Mouse (Mus musculus) CH12.LX (cell line): ENCODE data around the gene Slc43a3. TPM values are rescaled to one million over a fixed set of nuclear protein-coding genes. Genes with fewer than 3 reads are reported as not detected.
A peak's percentile ranks its signal among the peaks of the same experiment; 100 is the strongest.
"Not testable (repeated sequence)": the region's sequence is repeated elsewhere in the genome, so short reads cannot be mapped to it uniquely, and the experiment has no call there.

Experiments
- DNase-seq: peaks from one replicate; pipeline ENCODE4 v3.0.0-alpha.2; 2013; ENCODE audit errors: extremely low read depth
- H3K27ac ChIP-seq: 2 replicates; pipeline ENCODE4 v1.5.1; 2012; ENCODE audit warnings: low read depth, mild to moderate bottlenecking, control low read depth, moderate library complexity; ENCODE audit not compliant: insufficient read depth
- H3K27me3 ChIP-seq: replicated peaks from 2 replicates; pipeline ENCODE3; 2012; ENCODE audit warnings: inconsistent platforms
- H3K36me3 ChIP-seq, 2 experiments: replicated peaks in 1 of 2; 2 replicates each; pipeline versions ENCODE3 to v1.6.1; 2012; ENCODE audit warnings: inconsistent platforms in 1 of 2, low read length in 1 of 2, mild to moderate bottlenecking in 1 of 2, mixed read lengths in 1 of 2, moderate library complexity in 1 of 2; ENCODE audit not compliant: control insufficient read depth in 1 of 2, insufficient read depth in 1 of 2
- H3K4me1 ChIP-seq, 2 experiments: 2 replicates each; pipeline ENCODE4 v1.6.1; 2012; ENCODE audit warnings: inconsistent platforms in 1 of 2, moderate library complexity in 1 of 2; ENCODE audit not compliant: insufficient read depth in 2 of 2, control insufficient read depth in 1 of 2
- H3K4me2 ChIP-seq: 2 replicates; pipeline ENCODE4 v1.6.1; 2012; ENCODE audit warnings: low read depth, mild to moderate bottlenecking, control low read depth; ENCODE audit not compliant: poor library complexity, insufficient read depth, severe bottlenecking
- H3K4me3 ChIP-seq, 3 experiments: fragments of 150-350 bp in 1 of 3; sonication (generic) in 1 of 3; replicated peaks in 1 of 3; 2 replicates each; pipeline versions ENCODE3 to v1.5.1; 2011 to 2012; ENCODE audit warnings: low read depth in 2 of 3, low read length in 2 of 3, mild to moderate bottlenecking in 2 of 3, moderate library complexity in 2 of 3, control low read depth in 1 of 3, improper control_type of control experiment in 1 of 3, inconsistent platforms in 1 of 3, mixed read lengths in 1 of 3; ENCODE audit not compliant: poor library complexity in 1 of 3
- H3K79me2 ChIP-seq: replicated peaks from 2 replicates; pipeline ENCODE4 v1.6.1; 2012; ENCODE audit warnings: mild to moderate bottlenecking, moderate library complexity; ENCODE audit not compliant: control insufficient read depth, poor library complexity, insufficient read depth, severe bottlenecking; ENCODE audit errors: extremely low read depth
- H3K9ac ChIP-seq: 2 replicates; pipeline ENCODE4 v1.6.1; 2012; ENCODE audit warnings: low read depth, mild to moderate bottlenecking, control low read depth, moderate library complexity; ENCODE audit not compliant: insufficient read depth
- H3K9me3 ChIP-seq: replicated peaks from 2 replicates; pipeline ENCODE3; 2012; ENCODE audit warnings: low read length, inconsistent platforms, mixed read lengths
- CHD1 ChIP-seq: IDR thresholded peaks from 2 replicates; pipeline ENCODE4 v1.6.1; 2012; ENCODE audit warnings: low read depth, low read length, improper control_type of control experiment, inconsistent platforms
- HCFC1 ChIP-seq: IDR thresholded peaks from 2 replicates; pipeline ENCODE4 v1.6.1; 2012; ENCODE audit warnings: low read depth, mild to moderate bottlenecking, inconsistent platforms, low read length, improper control_type of control experiment
- IRF4 ChIP-seq: IDR thresholded peaks from 2 replicates; pipeline ENCODE4 v1.6.1; 2014; ENCODE audit warnings: low read depth, mild to moderate bottlenecking, inconsistent platforms, low read length, improper control_type of control experiment
- JUN ChIP-seq: IDR thresholded peaks from 2 replicates; pipeline ENCODE4 v1.6.1; 2011; ENCODE audit warnings: low read depth, mild to moderate bottlenecking, low read length, improper control_type of control experiment, moderate library complexity; ENCODE audit not compliant: insufficient read depth
- JUND ChIP-seq: conservative IDR thresholded peaks from 2 replicates; pipeline ENCODE4 v1.6.1; 2011; ENCODE audit warnings: low read depth, low read length, improper control_type of control experiment
- RCOR1 ChIP-seq: conservative IDR thresholded peaks from 2 replicates; pipeline ENCODE4 v1.6.1; 2012; ENCODE audit warnings: low read depth, mild to moderate bottlenecking, inconsistent platforms, low read length, improper control_type of control experiment
- SIN3A ChIP-seq: IDR thresholded peaks from 2 replicates; pipeline ENCODE4 v1.6.1; 2012; ENCODE audit warnings: low read length, improper control_type of control experiment, inconsistent platforms
- TBP ChIP-seq: conservative IDR thresholded peaks from 2 replicates; pipeline ENCODE4 v1.6.1; 2011; ENCODE audit warnings: low read depth, low read length, improper control_type of control experiment
- ZMIZ1 ChIP-seq: IDR thresholded peaks from 2 replicates; pipeline ENCODE4 v1.6.1; 2012; ENCODE audit warnings: low read depth, mild to moderate bottlenecking, inconsistent platforms, low read length, improper control_type of control experiment
- ZNF384 ChIP-seq: IDR thresholded peaks from 2 replicates; pipeline ENCODE4 v1.6.1; 2012; ENCODE audit warnings: low read depth, low read length, improper control_type of control experiment, inconsistent platforms
- dilution Hi-C: fragments of 300-500 bp; cut with MboI; formaldehyde crosslinking; loops from 2 replicates; pipeline ENCODE4 v1.14.3; 2020; ENCODE audit warnings: low sequenced_read_pairs; ENCODE audit not compliant: extremely low pct_unique_long_range_greater_than_20kb, extremely low pct_ligation_motif_present
- in situ Hi-C: fragments of 300-500 bp; cut with MboI; formaldehyde crosslinking; loops from 3 replicates; pipeline ENCODE4 v1.14.3; 2019; ENCODE audit warnings: low sequenced_read_pairs, low pct_ligation_motif_present, low pct_unique_long_range_greater_than_20kb, mixed read lengths
- polyA plus RNA-seq: library from polyadenylated mRNA; unstranded; fragments of >175 nt; gene quantifications from 2 replicates; pipeline ENCODE4 v1.2.1, GENCODE M21; 2012; ENCODE audit warnings: low read depth; ENCODE audit not compliant: insufficient read length
- total RNA-seq, 2 experiments: library from RNA; depleted of rRNA; stranded (reverse); fragments of 300-350 nt in 1 of 2; fragments of >200 nt in 1 of 2; gene quantifications; 2 replicates each; pipeline ENCODE4 v1.2.3; 2012 to 2014

The Slc43a3 gene
- total and polyA plus RNA-seq, 3 experiments: 136 to 174 (median 163) TPM

GRCm38 (mm10) chr2:84893359-84893758 lies 43.0 kb upstream of the Slc43a3 start:
- Histone ChIP-seq H3K27ac (no peak overlapping the region), H3K79me2 (no peaks in the 10 kb centered on the region), H3K27me3 (peaks cover 13% of the 10 kb centered on the region), H3K9me3 (no peaks in the 10 kb centered on the region), H3K4me2 (no peak overlapping the region), H3K4me3 (no peak overlapping the region), H3K4me1 (peaks cover 0 to 12% of the 10 kb centered on the region in 2 experiments; a peak in 2 of 4 replicates), H3K9ac (no peak overlapping the region), H3K36me3 (no peaks in the 10 kb centered on the region)
- TF ChIP-seq CHD1: no peak
- no peak for TF ChIP-seq RCOR1
- no peak for TF ChIP-seq TBP
- TF ChIP-seq ZMIZ1: no peak
- TF ChIP-seq JUN: no peak
- no peak for DNase-seq
- in situ Hi-C loops (loop anchor here (25.0 kb wide), 1 partner anchor 344 kb away; no protein-coding TSS in a partner anchor), dilution Hi-C loops (no loop called here)

GRCm38 (mm10) chr2:84895495-84896198 lies 40.7 kb upstream of the Slc43a3 start:
- no peaks in the 10 kb centered on the region for H3K36me3 ChIP-seq
- peak overlapping the region; percentile 41; the same call in 1 of the 2 replicates for H3K4me2 ChIP-seq
- no peaks in the 10 kb centered on the region for H3K79me2 ChIP-seq
- H3K27me3 ChIP-seq: peaks cover 8% of the 10 kb centered on the region
- dilution Hi-C loops (no loop called here), in situ Hi-C loops (loop anchor here (25.0 kb wide), 1 partner anchor 342 kb away; no protein-coding TSS in a partner anchor)
- H3K9ac ChIP-seq: no peak overlapping the region
- DNase-seq: no peak
- TF ChIP-seq SIN3A (no peak), IRF4 (peak; percentile 31; the same call in 1 of the 2 replicates), HCFC1 (peak; percentile 50), JUND (0 out of 2 replicates have a peak, but pooled peaks have one; percentile 15), ZNF384 (no peak)
- H3K9me3 ChIP-seq: no peaks in the 10 kb centered on the region
- no peak overlapping the region for H3K27ac ChIP-seq
- H3K4me3 ChIP-seq: no peak overlapping the region
- H3K4me1 ChIP-seq: 0 out of 4 replicates have a peak, but pooled peaks cover 0 to 2% of the 10 kb centered on the region in 2 experiments

GRCm38 (mm10) chr2:84896686-84897085 lies 39.7 kb upstream of the Slc43a3 start:
- H3K27me3 ChIP-seq, H3K36me3 ChIP-seq, DNase-seq, H3K4me2 ChIP-seq, H3K27ac ChIP-seq, H3K4me1 ChIP-seq, H3K4me3 ChIP-seq, H3K79me2 ChIP-seq, dilution Hi-C loops, H3K9ac ChIP-seq, H3K9me3 ChIP-seq: not testable (repeated sequence)
- in situ Hi-C loops: loop anchor here (25.0 kb wide), 1 partner anchor 341 kb away; no protein-coding TSS in a partner anchor
